Mouse (Mus musculus): Measurements from ENCODE around the gene Dcaf15.

Gene Dcaf15

DNA sequence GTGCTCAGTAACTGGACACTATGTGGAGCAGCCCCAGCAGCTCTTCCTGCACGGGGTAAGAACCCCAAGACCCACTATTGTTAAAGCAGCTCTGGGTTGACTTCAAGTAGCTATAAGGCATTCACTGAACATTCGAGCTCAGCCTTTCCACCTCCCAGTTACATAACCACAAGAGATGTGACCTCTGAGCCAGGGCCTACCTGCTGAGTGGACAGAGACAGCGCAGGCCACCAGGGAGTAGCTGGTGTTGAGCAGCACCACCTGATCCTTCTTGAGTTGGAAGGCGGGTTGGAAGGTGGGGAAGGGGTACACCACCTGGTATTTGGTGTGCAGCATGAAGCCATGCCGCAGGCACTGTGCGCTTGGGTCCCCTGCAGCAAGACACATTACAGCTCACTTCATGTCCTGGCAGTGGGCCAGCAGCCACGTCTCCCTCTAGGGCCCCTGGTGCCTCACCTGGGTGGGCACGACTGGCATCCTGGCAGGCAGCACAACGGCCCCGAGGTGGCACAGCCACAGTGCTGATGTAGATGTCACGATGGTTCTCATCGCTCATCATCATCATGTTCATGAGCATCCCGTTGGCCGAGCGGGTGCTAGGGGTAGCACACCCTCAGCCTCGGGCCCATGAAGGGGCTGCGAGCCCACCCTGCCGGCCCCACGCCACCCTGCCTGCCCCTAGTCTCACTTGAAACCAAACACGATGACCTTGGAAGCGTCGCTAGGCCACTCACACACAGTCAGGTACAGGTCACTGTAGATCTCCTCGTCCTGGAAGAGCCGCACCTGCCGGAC, 2.9 kb downstream of the Dcaf15 start:
- no peak for DNase-seq (ENCODE audit: low spot score)

DNA sequence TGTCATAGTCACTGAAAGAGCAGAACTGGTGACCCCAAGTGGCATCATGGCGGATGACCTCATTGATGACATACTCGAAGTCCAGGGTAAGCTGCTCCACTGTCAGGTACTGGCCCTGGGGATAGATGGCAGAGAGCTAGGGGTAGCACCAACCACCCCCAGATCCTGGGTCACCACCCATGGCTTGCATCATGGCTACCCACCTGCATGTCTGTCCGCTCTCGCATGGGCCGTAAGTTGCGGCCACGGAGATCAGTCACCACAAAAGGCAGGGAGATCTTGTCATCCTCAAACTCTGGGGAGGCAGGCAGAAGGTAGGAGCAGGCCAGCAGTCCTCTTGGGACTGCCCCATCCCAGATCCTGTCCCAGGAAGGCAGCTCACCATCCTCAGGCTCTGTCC, 6.2 kb downstream of the Dcaf15 start:
- DNase-seq (ENCODE audit: low spot score): no peak

DNA sequence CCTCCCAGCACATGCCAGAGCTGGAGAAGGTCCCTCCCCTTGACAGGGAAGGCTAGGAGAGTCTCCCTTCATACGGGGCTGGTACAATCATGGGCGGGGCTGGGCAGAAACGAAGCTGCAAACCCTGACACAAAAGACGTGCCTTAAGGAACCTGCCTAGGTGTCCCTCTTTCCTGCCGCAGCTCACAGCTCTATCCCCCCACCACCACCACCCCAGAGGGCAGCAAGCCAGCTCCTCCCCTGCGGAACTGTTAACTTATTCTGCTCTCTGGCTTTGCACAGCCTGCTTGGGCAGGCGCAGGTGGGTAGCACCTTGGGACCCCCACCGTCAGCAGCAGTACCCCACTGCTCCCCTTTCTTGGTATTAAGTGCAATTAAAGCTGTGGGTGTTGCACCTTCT, 8.5 kb downstream of the Dcaf15 start:
- no peak for DNase-seq (ENCODE audit: low spot score)

DNA sequence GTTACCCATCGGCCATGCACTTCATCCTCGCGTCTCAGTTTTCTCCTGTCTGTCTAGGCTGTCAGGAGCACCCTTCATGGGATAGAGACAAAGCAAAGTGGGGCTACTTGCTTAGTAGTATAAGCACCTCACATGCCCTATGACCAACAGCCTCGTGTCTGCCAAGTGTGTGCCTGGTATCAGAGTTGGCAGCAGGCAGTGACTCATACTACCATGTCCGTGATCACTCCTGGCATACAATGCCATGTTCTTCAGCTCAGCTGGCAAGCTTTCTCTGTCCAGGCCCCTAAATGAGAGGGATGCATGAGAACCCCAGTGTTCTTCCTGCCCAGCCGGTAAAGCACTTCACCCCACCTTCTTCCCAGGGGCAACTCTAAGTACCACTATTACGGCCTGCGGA, 14.0 kb downstream of the Dcaf15 start:
- no peak for DNase-seq (ENCODE audit: low spot score)

DNA sequence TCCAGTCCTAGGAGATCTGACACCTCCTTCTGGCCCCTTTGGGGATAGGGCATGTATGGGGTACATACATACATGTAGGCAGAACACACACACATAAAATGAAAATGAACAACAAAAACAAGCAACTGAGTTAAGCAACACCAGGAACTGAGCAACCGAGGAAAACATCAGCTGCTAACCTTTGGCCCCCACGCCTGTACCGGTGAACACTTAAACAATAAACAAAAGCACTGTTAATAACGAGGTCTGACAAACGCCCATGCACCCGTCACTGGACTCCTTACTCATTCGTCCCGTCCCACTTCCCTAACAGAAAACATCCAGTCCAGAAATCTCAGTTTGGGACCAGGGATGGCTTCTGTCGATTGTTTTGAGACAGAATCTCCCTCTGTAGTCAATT, 15.3 kb downstream of the Dcaf15 start:
- no peak for DNase-seq (ENCODE audit: low spot score)

DNA sequence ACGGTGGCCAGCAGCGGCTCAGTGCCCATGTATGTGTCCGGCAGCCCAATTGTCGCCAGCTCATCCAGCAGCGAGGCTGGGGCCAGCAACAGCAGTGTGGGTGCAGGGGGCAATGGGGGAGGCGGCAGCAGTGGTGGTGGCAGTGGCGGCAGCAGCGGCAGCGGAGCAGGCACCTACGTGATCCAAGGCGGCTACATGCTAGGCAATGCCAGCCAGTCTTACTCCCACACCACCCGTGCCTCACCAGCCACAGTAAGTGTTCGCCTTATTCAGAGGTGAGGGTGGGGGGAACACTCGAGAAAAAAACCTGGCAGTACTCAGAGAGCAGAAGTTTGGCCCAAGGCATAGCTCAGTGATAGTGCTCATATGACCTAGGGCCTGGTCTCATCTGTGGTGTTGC, 16.7 kb downstream of the Dcaf15 start:
- no peak for DNase-seq (ENCODE audit: low spot score)

DNA sequence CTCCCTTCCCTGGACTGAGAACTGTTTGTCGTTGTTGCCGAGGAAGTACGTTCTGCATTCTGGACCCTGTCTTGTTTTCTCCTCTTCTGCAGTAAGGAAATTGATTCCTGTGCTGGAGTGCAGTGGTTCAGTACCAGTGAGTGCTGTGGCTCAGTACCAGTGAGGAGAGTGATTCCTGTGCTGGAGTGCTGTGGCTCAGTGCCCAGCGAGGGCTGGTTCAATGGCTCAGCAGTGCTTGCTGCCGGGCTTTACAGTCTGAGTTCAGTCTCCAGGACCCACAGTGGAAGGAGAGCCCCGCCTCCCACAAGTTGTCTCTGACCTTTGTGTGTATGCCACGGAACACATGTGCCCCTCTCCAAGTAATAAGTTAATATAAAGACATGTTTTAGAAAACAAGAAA, 17.4 kb downstream of the Dcaf15 start:
- DNase-seq (ENCODE audit: low spot score): no peak

DNA sequence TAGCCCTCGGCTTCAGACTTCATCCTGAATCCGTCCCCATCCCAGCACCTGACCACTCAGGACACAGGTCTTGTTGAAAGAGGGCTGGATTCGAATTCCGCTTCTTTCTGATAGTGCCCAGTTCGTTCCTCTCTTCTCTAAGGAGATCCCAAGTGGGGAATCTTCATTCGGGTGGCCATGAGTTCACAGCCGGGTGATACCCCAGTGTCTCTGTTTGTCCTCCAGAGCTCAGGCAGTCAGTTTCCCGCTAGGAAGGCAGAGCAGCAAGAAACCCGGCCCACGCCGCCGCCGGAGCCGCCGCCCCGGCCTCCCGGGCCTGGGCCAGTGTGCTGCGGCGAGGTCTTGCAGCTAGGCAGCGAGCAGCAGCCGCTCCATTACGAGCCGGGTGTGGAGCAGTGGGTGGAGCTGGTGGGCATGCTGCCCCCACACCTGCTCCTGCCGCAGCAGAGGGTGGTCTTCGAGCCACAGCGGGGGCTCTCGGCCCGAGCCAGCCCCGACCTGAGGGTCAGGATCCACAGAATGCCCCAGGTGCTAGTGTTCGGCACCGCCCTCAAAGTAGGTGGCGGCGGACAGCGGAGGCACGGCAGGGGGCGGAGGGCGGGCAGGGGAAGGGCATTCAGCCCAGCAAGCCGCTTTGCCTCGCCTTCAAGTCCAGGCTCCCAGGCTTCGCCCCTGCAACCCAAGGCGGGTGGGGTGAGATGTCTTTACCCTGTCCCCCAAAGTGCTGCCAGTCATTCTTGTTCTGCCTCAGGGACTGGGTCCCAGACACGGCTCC, 20.0 kb downstream of the Dcaf15 start:
- no peak for DNase-seq (ENCODE audit: low spot score)

DNA sequence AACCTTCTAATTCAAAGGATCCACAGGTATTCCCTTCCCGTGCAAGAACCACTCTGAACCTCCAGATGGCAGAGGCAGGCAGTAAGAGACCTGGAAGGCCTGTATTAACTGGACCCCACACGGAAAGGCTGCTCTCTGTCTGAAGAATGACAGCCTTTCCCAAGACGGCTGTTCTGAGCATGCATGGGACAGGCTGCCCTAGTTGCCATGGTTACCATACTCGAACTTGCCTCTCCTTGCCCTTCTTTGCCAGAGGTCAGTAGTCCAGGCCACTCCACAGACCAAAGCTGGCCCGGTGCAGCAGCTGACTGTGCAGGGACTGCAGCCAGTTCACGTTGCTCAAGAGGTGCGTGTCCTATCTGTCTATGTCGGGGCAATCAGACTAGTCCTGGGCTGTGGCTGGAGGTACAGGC, 20.7 kb downstream of the Dcaf15 start:
- no peak for DNase-seq (ENCODE audit: low spot score)

DNA sequence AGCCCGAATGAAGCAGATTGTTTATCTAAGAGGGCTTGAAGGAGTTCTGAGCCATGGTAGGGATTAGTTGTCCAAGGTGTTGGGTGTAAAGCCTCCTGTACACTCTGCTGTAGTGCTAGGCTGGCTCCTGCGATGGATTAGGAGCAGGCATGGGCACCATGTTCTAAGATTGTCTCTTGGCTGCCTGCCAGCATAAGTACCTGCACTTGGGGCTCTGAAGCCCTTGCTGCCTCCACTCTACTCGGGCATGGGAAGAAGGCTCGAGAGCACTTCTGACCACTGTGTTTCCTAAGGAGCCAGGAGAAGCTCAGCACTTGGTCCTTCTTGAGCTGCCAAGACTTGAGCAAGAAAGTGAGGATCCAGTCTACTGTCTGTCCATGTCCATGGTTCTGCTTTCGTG, 25.4 kb downstream of the Dcaf15 start:
- no peak for DNase-seq (ENCODE audit: low spot score)

DNA sequence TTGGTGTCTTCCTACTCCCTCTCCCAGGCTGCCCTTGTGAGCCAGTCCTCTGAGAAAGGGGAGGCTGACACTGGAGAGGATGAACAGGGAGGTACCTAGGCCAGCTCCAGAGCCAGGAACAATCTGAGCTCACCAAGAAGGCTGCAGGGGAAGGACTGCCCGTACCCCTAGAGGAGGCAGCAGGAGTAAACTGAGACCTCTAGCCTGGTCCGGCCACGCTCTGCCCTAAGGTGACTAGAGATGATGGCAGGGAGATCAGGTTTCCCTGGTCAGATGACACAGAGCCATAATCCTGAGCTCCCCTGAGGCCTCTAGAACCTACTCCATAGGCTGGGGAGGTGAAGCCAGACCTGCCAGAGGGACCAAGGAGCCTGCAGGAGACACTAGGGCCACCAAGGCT, 27.7 kb downstream of the Dcaf15 start:
- DNase-seq (ENCODE audit: low spot score): no peak

DNA sequence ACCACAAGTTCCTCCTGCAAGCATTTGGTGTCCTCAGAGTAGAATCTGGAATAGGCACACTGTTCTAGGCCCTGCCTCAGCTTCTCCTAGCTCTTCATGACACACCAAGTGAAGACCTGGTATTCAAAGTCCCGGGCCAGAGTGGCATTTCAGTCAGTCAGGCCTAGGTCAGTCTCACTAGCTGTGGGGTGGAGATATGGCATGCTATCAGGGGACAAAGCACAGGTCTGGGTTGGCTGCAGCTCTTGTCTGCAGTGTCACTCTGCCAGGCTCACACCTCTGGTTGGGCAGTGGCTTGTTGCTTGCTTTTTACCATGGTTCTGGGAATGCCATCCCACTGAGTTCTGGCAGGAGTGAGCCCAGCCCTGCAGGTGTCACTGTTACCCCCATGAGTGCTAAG, 28.2 kb downstream of the Dcaf15 start:
- no peak for DNase-seq (ENCODE audit: low spot score)

DNA sequence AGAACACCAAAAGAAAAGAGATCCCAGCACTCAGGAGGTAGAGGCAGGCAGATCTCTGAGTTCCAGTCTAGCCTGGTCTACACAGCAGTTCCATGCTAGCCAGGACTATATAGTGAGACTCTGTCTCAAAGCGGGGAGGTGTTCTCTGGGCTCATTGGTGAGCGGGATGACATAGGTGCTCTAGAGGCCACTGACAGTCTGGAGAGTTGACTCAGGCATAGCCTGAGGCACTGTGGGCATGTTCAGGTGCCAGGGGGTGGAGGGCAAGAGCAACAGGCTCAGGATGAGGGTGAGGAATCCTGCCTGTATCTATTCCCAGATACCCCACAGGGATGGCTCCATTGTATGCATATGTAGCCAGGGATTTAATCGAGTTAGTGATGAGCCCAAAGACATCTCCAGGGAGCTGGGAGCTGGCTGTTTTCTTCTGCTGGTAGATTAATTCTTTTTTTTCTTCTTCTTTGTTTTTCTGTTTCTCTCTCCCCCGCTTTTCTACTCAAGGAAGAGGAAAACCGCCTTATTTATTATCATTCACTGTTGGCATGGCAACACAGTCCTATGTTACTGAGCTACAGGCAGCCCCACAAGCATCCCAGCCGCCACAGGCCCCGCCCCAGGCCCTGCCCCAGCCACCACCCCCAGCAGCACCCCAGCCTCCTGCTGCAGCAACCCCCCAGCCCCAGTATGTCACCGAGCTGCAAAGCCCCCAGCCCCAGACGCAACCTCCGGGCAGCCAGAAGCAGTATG, 31.2 kb downstream of the Dcaf15 start:
- peak; percentile 31 for DNase-seq (ENCODE audit: low spot score)

DNA sequence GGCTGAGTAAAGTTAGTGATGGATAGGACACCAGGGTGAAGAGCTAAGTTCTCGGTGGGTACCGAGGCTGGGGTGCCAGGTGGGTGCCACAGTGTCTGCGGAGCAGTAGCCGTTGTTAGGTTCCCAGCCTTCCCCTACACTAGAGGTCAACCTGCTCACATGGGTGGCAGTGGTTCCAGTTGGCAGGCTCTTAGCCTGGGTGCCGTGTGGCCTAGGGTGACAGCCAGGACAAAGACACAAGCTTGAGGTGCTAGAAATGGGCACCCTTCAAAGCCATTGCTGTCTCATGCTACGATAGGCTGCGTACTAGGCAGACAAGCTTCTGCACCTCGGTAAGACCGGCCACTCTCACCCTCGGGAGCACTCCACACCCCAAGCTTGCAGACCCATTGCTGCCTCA, 32.2 kb downstream of the Dcaf15 start:
- no peak for DNase-seq (ENCODE audit: low spot score)

DNA sequence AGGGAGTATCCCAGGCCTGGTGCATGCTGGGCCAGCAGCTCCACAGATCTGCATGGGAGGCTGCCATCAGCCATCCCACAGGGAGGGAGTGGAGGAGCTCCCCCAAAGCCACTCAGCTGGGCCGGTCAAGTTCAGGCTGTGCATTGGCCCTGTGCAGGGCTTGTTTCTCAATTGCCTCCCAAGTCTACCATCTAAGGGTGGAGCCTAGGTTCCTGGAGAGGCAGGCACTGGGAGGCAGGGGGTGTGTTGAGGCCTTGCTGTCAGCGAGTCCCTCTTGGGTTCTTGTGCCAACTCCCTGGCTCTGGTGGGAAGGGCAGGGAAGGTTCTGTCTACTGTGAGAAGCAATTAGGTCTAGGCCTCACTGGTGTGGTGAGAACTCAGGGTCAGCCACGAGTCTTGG, 32.6 kb downstream of the Dcaf15 start:
- DNase-seq (ENCODE audit: low spot score): no peak

DNA sequence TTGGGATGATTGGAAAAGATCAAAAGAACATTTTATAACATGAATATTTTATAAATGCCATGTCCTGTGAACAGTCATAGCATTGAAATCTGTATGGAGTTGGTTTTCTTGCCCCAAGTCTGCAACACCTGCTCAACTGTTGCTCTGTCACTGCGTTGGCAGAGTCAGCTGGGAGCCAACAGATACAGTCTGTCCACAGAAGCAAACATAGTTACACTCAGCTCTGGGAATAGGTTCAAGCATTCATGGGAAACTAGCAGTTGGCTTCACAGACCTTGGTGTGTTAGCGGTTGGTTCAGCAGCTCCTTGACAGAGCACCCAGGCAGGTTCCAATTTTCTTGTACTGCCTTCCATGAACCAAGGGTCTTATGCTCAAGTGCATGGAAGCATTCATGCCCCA, 33.9 kb downstream of the Dcaf15 start:
- DNase-seq (ENCODE audit: low spot score): peak; percentile 33

DNA sequence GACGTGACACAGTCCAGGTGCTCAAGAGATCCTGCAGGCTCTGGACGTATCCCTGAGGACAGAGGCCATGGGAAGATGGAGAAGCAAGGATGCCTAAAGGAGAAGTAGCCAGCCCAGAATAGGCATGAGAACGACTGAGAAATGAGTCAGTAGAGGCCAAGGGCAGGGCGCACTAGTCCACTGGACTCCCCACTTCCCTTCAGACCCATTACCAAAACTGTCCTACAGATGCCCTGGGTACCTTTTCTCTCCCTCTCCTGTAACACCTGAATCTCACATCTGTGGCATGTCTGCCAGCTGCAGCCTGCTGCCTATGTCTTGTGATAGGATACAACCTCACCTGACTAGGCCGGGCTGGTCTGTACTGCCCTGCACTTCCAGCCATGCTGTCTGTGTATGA, 34.3 kb downstream of the Dcaf15 start:
- DNase-seq (ENCODE audit: low spot score): no peak

DNA sequence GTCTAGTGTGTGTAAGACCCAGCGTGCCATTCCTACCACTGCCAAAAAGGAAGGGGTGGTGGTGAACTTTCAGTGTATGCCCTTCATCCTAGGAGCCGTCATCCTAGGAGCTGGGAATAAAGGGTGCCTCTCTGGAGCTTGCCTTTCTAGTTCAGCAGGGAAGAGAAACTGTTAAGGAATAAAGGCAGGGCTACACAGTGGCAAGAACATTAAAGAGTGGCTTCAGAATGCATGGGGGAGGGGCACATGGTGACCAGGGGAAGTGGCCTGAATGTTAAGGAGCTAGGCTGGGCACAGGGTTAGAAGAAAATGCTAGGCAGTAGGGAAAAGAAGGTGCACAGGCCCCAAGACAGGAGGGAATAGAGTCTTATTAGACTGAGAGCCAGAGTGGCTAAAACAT, 34.8 kb downstream of the Dcaf15 start:
- no peak for DNase-seq (ENCODE audit: low spot score)

DNA sequence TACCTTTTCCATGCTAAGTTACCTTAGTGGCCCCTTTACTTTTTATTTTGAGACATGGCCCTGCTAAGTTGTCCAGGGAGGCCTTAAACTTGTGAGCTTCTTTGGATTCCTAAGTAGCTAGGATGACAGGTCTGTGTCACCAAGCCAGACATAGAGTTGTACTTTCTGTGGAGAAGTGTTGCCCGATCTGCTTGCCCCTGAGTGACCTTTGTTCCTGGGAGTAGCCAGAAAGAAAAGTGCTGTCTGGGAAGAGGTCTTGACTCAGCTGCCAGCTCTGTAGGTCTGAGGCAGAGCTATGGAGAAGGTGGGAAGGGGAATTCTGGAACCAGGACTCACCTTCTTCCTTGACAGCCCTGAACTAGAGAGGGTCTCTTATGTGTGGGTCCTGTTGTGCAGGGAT, 35.4 kb downstream of the Dcaf15 start:
- DNase-seq (ENCODE audit: low spot score): no peak

DNA sequence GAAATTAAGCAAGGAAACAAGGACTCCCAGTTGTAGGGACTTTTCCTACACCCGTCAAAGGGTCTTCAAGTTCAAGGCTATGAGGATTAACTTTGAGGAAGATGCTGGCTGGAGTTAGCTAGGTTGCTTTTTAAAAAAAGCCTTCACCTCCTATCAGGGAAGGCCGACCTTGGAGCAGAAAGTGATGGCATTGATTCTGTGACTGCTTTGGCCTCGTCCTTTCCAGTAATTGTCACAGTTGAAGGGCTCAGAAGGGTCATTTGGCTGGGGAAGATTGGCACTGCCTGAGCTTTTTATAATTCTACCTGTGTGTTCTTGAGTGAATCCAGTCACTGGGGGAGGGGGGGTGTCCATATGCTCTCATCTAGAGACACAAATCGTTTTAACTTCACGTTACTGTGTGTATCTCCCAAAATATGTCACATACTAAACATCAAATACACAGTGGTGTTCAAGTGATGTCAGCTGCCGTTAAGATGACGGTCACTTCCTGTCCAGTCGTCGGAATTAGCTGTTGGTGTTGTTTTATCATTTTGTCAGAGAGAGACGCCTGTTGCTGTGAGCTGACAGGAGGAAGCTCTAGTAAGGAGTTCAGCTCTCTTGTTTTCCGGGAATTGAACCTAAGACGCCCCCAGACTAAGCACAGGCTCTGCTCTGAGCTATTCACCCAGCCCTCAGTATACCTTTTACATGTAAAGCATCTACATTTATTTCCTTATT, 36.1 kb downstream of the Dcaf15 start:
- no peak for DNase-seq (ENCODE audit: low spot score)

DNA sequence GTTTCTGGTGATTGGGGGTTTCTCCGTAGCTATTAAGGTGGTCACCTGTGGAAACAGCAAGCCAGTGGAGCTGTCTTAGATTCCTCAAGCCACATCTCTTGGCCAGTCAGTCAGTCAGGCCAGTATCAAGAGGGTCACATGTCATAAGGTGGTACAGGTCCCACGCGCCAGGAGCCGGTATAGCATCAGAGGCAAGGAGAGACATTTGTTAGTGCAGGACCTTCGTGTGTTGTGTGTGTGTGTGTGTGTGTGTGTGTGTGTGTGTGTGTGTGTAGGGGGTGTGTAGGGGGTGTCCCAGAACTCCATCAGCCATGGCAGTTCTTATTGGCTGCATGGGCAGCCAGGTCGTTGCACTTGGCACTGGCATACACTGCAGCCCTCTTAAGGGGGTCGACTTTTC, 36.7 kb downstream of the Dcaf15 start:
- DNase-seq (ENCODE audit: low spot score): no peak

DNA sequence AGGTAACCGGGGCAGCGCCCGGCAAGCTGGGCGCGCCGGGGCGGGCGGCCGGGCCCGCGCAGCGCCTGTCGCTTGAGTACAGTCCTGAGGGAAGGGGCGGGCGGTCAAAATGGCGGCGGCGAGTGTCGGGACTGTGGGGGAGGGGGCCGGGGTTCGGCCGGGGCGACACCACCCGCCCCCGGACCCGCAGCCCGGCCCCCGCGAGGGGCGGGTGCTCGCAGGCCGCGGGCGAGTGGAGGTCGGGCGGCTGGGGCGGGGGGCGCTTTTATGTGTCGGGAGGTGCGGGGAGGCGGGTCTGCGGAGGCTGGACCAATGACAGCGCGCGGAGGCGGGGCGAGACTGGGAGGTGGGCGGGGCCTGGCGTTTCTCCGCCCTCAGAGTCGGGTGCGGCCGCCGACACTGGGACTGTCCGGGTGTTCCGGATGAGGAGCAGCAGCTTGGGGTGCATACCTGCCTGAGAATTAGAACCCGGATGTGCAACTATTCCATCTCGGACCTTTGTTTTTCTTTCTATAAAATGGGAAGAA, 37.5 kb downstream of the Dcaf15 start:
- peak; percentile 89 for DNase-seq (ENCODE audit: low spot score)

Measured in left cerebral cortex, adult 11 months (tissue).